Comparison of ENCODE assay signal across 22 mouse cellular contexts in the genomic region with DNA sequence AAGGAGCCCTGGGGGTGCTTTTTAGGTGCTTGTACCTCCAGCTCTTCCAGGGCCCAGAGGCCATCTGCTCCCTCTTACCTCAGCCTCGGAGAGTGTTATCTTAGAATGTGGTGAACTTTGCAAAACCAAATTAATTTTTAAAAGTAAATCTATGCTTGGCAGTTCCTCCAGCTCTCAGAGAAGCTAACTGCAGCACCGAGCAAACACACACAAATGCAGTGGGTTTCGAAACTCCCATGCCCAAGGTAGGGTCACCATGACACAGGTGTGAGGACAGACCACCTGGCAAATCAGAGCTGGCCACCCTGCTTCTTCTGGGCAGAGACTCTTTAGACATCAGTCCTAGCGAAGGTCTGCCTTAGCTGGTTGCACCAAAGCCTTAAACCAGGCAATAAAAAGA. TPM values are rescaled to one million over a fixed set of nuclear protein-coding genes. Genes with fewer than 3 reads are reported as not detected.
"Had no signal": no experiment of that assay in that cellular context is flagged by ENCODE, and none has a peak within 500 bp of the region (broad histone marks: within the 10 kb centered on the region; RNA-seq: fewer than 3 reads in every experiment).

No protein-coding gene starts in this region.

- H3K36me3 ChIP-seq: neural tube, embryonic 13.5 days; neural tube, embryonic 15.5 days; stomach, embryonic 15.5 days had no signal

- H3K27ac ChIP-seq: neural tube, embryonic 13.5 days; neural tube, embryonic 15.5 days; stomach, embryonic 15.5 days; stomach, postnatal 0 days had no signal

- DNase-seq: retina, postnatal 1 day; right cerebral cortex, adult 18-20 months; right cerebral cortex, postnatal 14 days; right cerebral cortex, postnatal 25 days; right cerebral cortex, postnatal 4 days; spleen, adult 18-20 months; thymus, adult 18-20 months; thymus, adult 2 months; thymus, postnatal 14 days; thymus, postnatal 25 days; thymus, postnatal 36 days; thymus, postnatal 4 days had no signal

- H3K4me2 ChIP-seq: neural tube, embryonic 13.5 days; neural tube, embryonic 15.5 days; stomach, embryonic 15.5 days had no signal

- H3K9ac ChIP-seq: neural tube, embryonic 13.5 days; neural tube, embryonic 15.5 days; stomach, embryonic 15.5 days had no signal

- H3K4me1 ChIP-seq: neural tube, embryonic 13.5 days; neural tube, embryonic 15.5 days; stomach, embryonic 15.5 days had no signal

- H3K4me3 ChIP-seq: neural tube, embryonic 13.5 days; neural tube, embryonic 15.5 days; stomach, embryonic 15.5 days had no signal

- H3K9me3 ChIP-seq: stomach, embryonic 15.5 days had no signal

RNA-seq across cellular contexts. Expression of gene Marveld3, which starts 10.9 kb away (rescaled TPM):
- total RNA-seq: neutrophil, adult 5-6 weeks had no signal

RNA-seq across cellular contexts. Expression of gene Tat, which starts 17.3 kb away (rescaled TPM):
- total RNA-seq: neutrophil, adult 5-6 weeks had no signal
- polyA plus RNA-seq: neural tube, embryonic 13.5 days; neural tube, embryonic 14.5 days; neural tube, embryonic 15.5 days; small intestine, adult 2 months; spleen, adult 2 months; stomach, embryonic 14.5 days; stomach, embryonic 15.5 days; stomach, embryonic 16.5 days had no signal
